Mouse (Mus musculus) testis, adult 2 months (tissue): ENCODE results near the gene Wars.

Source experiments
- CTCF ChIP-seq: fragments of 200-500 bp; IDR thresholded peaks from 2 replicates; pipeline ENCODE4 v1.5.1; 2012; ENCODE audit warnings: low read depth, mild to moderate bottlenecking, inconsistent platforms, low read length, moderate library complexity; ENCODE audit not compliant: control insufficient read depth, insufficient read depth, insufficient replicate concordance
- POLR2A ChIP-seq: fragments of 200-500 bp; IDR thresholded peaks from 2 replicates; pipeline ENCODE4 v1.6.1; 2012; ENCODE audit warnings: low read depth, mild to moderate bottlenecking, inconsistent platforms, low read length, moderate library complexity; ENCODE audit not compliant: control insufficient read depth

GRCm38 (mm10) chr12:108825561-108826224 lies 68.3 kb downstream of the Wars start:
- no peak for TF ChIP-seq CTCF
- no peak for TF ChIP-seq POLR2A
